Mouse (Mus musculus): ENCODE data around the gene Parva.

Parva gene

DNA sequence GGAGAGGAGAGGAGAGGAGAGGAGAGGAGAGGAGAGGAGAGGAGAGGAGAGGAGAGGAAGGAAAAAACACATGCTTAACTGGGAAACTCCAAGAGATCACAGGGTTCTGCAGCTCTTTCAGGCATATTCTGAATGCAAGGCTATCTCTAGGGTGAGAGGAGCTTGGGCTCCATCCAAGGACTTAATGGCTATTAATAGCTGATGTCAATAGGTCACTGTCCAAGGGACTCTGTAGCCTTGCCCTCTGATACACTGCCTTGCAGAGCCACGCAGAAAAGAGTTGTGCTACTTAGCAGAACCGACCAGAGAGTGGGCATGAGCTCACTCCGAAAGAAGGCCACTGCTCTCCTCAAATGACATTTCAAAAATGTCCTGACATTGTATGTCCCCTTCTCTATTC lies 172.9 kb downstream of the Parva start:
- no peak for DNase-seq (ENCODE audit: low read depth, low spot score)

DNA sequence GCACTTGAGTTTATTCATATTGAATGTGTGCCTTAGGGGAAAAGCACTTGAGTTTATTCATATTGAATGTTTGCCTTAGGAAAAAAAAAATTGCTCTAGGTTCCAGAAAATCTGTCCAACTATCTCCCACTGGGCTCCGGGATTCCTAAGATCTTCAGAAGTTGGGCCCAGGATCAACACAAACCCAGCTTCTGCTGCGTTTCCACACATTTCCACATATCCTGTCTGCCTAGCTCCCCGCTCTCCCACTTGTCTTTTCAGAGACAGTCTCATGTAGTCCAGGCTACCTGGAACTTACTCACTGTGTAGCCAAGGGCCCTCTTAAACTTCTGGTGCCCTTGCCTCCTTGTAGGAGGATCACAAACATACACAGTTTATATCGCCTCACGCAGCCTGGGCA lies 175.7 kb downstream of the Parva start:
- no peak for DNase-seq (ENCODE audit: low read depth, low spot score)

- DNase-seq (ENCODE audit: low read depth, low spot score) = no peak
Observed at GRCm38 (mm10) chr7:112603496-112604170, 176.3 kb downstream of the Parva start.

DNA sequence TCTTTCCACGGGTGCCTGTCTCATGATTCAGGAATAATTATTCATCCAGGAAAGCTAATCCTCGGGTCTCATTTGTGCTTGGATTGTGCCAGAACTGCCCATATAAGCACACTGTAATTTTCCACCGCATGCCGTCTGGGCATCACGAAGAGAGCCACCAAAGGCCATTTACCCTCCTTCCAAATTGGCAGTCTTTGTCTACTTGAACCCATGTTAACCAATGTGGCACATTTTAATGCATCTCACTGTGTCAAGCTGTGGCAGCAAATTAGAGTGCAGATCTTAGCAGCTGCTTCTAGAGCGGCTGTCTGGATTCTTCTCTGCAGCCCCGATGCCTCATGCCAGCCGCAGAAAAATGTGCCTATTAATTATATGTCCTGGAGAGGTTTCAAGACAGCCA lies 176.9 kb downstream of the Parva start:
- no peak for DNase-seq (ENCODE audit: low read depth, low spot score)

- DNase-seq (ENCODE audit: low read depth, low spot score) = no peak
Observed at GRCm38 (mm10) chr7:112614046-112614790, 186.9 kb downstream of the Parva start.

- DNase-seq (ENCODE audit: low read depth, low spot score) = peak; percentile 92
Observed at GRCm38 (mm10) chr7:112614791-112615668, 187.7 kb downstream of the Parva start.

GRCm38 (mm10) chr7:112620322-112621179 lies 193.2 kb downstream of the Parva start:
- peak; percentile 72 for DNase-seq (ENCODE audit: low read depth, low spot score)

DNA sequence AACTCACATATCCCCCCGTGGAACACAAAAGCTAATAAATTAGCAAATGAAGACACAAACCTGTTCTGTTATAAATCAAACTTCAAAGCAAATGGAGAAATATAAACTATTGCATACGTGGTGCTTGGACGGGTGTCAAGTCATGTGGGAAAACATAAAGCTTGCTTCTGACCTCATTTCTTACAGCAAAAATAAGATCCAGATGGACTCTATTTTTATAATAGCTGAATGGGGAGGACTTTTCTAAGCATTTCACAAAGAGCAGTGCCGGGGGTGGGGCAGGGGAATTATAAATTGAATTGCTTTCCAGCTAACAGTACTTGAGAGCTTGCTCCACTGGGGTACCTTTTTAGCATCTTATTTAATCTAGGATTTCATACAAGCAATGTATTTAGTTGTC lies 200.2 kb downstream of the Parva start:
- peak; percentile 69 for DNase-seq (ENCODE audit: low read depth, low spot score)

GRCm38 (mm10) chr7:112634505-112635213 lies 207.4 kb downstream of the Parva start:
- no peak for DNase-seq (ENCODE audit: low read depth, low spot score)

DNA sequence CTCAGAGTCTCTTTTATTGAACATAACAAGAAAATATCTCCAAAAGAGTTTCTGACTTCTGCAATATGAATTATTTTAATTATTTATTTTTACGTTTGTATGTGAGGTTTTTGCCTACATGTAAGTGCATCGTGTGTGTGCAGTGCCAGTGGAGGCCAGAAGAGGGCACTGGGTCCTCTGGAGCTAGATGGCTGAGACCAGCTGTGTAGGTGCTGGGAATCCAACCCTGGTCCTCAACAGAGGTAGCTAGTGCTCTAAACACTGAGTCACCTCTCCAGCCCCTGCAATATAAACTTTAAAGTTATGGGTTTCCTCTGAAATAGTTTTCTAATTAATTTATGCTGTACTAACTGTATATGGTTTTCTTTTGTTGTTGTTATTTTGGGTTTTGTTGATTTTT lies 208.6 kb downstream of the Parva start:
- no peak for DNase-seq (ENCODE audit: low read depth, low spot score)

Data from 3T3-L1 (cell line).